Mouse (Mus musculus): Measurements from ENCODE around the gene Igsf6.

DNA sequence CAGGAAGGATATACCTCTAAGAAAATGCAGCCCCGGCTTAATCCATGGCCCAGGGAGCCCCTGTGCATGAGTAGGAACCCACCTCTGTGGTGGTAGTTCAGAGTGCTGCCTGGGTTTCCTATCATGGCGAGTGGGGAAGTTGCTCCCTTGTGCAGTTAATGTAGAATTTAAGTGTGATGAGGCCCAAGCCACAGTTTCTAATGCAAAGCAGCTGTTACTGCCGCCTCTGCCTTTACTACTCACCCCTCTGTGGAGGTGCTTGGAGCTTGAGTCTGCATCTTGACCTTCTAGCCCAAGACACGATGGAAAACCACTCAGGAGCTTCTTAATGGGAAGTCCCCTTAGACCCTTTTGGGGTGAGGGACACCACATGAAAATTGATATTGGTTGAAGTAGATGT lies 3.1 kb downstream of the Igsf6 start:
- TF ChIP-seq CTCF (IDR thresholded peaks at IDR 0.05; ENCODE audit: extremely low read depth, insufficient read depth, insufficient read length, insufficient replicate concordance) (no peak), POLR2A (IDR thresholded peaks at IDR 0.05; ENCODE audit: low read depth, low read length) (no peak)

Data from spleen, adult 2 months (tissue).